Mouse (Mus musculus) small intestine, adult 2 months (tissue): Measurements from ENCODE around the gene Obox1. TPM values are rescaled to one million over a fixed set of nuclear protein-coding genes. Genes with fewer than 3 reads are reported as not detected.
"Not testable (repeated sequence)": the region's sequence is repeated elsewhere in the genome, so short reads cannot be mapped to it uniquely, and the experiment has no call there.

Experiments
- H3K27ac ChIP-seq: fragments of 200-500 bp; 2 replicates; pipeline ENCODE4 v1.5.1; 2012; ENCODE audit warnings: low read depth, low read length, control low read depth, inconsistent platforms; ENCODE audit not compliant: insufficient read depth
- H3K27me3 ChIP-seq: fragments of 200-500 bp; 2 replicates; pipeline ENCODE4 v1.6.1; 2012; ENCODE audit warnings: mild to moderate bottlenecking, moderate library complexity, low read length, inconsistent platforms; ENCODE audit not compliant: control insufficient read depth, insufficient read depth
- H3K36me3 ChIP-seq: fragments of 200-500 bp; 2 replicates; pipeline ENCODE4 v1.6.1; 2012; ENCODE audit warnings: mild to moderate bottlenecking, low read length, control low read depth, inconsistent platforms; ENCODE audit not compliant: control insufficient read depth, insufficient read depth
- H3K4me1 ChIP-seq: fragments of 200-500 bp; 2 replicates; pipeline ENCODE4 v1.6.1; 2012; ENCODE audit warnings: low read length, inconsistent platforms, mixed read lengths; ENCODE audit not compliant: control insufficient read depth, insufficient read depth, insufficient read length
- H3K4me3 ChIP-seq: fragments of 200-500 bp; 2 replicates; pipeline ENCODE4 v1.5.1; 2012; ENCODE audit warnings: low read depth, mild to moderate bottlenecking, control low read depth, inconsistent platforms, low read length, moderate library complexity
- WGBS: fragments of 180-500 bp; shearing (Covaris S2); methylation state at CpG from one replicate; pipeline ENCODE4 v1.1.7; 2018; 5-methylcytosine and 5-hydroxymethylcytosine counted together
- polyA plus RNA-seq: library from polyadenylated mRNA; depleted of rRNA; stranded (reverse); fragments of >200 nt; gene quantifications from 2 replicates; pipeline ENCODE4 v1.2.3, GENCODE M21; 2012; rRNA removed

The Obox1 gene
- not detected in 2 replicates for polyA plus RNA-seq

GRCm38 (mm10) chr7:15388421-15388998 lies at the start of gene Obox1, which contains the start of gene Obox2:
Gene Obox1 (plus strand): TSS chr7:15388948.
Gene Obox2 (plus strand): TSS chr7:15388721.
- H3K36me3 ChIP-seq, H3K4me3 ChIP-seq, H3K4me1 ChIP-seq, H3K27me3 ChIP-seq, H3K27ac ChIP-seq: not testable (repeated sequence)
- no CpG with 5 or more reads among the region's 2 CpGs for WGBS

- not testable (repeated sequence) for H3K4me1 ChIP-seq, H3K27me3 ChIP-seq, H3K36me3 ChIP-seq, H3K4me3 ChIP-seq, H3K27ac ChIP-seq
- WGBS, result 65% methylated on average over 3 of the region's 3 CpGs
Measured at GRCm38 (mm10) chr7:15399147-15399874, 10.6 kb downstream of the Obox1 start.

DNA sequence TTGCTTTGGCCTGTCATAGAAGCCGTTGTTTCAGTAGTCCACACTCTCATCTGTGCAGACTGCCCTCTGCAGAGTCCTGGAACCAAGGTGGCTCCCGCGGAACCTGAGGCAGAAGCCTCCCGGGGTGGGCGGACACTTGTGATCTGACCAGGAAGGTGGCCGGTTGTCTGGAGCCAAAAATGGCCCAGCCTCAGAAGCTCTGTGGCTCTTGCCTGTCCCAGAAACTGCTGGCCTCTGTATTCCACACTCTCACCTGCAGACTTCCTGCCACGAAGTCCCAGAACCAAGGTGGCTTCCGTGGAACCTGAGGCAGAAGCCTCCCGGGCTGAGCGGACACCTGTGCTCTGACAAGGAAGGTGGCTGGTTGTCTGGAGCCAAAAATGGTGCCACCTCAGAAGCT lies 18.1 kb downstream of the Obox1 start:
- 86% methylated on average over 10 of the region's 10 CpGs for WGBS
- H3K4me1 ChIP-seq, H3K4me3 ChIP-seq, H3K27ac ChIP-seq, H3K36me3 ChIP-seq, H3K27me3 ChIP-seq: not testable (repeated sequence)

GRCm38 (mm10) chr7:15418046-15418445 lies 29.3 kb downstream of the Obox1 start:
- H3K27me3 ChIP-seq, H3K4me3 ChIP-seq: not testable (repeated sequence)
- WGBS, result 83% methylated on average over 9 of the region's 9 CpGs

DNA sequence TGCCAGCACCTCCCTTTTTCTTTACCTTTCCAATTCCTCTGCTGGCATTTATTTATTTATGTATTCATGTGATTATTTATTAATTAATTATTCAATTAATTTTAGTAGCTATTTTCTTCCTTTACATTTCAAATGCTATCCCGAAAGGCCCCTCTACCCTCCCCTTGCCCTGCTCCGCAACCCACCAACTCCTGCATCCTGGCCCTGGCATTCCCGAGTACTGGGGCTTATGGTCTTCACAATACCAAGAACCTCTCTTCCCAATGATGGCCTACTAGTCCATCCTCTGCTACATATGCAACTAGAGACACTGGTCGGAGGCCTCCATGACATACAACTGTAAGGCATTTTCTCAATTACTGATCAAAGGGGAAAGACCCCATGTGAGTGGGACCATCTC lies 36.8 kb downstream of the Obox1 start:
- WGBS, result 82% methylated on average over 4 of the region's 4 CpGs
- H3K4me3 ChIP-seq, result not testable (repeated sequence)

More at GRCm38 (mm10) chr7:15418046-15418445, 29.3 kb downstream of the Obox1 start:
- H3K36me3 ChIP-seq, H3K4me1 ChIP-seq, H3K27ac ChIP-seq: not testable (repeated sequence)

DNA sequence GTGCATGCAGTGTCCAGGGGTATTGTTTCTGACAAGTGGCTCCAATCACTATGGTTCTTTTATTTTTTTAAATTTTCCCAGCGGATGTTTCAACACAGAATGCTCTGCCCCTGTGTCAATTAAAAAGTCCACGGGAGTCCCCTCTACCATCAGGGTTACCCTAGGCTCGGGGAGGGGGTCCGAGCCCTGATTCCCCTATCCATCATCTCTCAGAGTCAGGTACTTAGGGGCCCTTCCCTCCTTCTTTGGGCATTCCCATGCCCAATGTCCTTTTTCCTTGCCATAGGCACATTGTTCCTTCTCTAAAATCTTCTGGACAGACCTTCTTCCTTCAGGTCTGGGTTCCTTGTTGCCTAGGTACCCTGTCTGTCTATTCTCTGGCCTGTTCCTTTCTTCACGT lies 120.7 kb downstream of the Obox1 start:
- not testable (repeated sequence) for H3K27ac ChIP-seq, H3K27me3 ChIP-seq, H3K4me1 ChIP-seq, H3K4me3 ChIP-seq, H3K36me3 ChIP-seq
- WGBS, result 71% methylated on average over 5 of the region's 5 CpGs

More for the DNA sequence above, 36.8 kb downstream of the Obox1 start:
- not testable (repeated sequence) for H3K36me3 ChIP-seq, H3K4me1 ChIP-seq, H3K27me3 ChIP-seq, H3K27ac ChIP-seq

Other genes starting within 250 kb of the Obox1 start
- not detected in 2 replicates for gene Obox2, start 227 bp upstream of the Obox1 start, polyA plus RNA-seq